24 mouse cellular contexts compared by ENCODE assay signal in genomic region chr6:52475676-52476075, GRCm38 (mm10).
"Had no signal": no experiment of that assay in that cellular context is flagged by ENCODE, and none has a peak within 500 bp of the region (broad histone marks: within the 10 kb centered on the region; RNA-seq: fewer than 3 reads in every experiment).

No protein-coding gene starts in this region.

- DNase-seq: forebrain, postnatal 0 days; gastrocnemius, postnatal 14 days; gastrocnemius, postnatal 36 days; heart, adult 18-20 months; kidney, adult 11 months; kidney, adult 2 months; kidney, adult 9 months; kidney, postnatal 14 days; kidney, postnatal 36 days; layer of hippocampus, adult 9-11 months; layer of hippocampus, postnatal 36 days; liver, embryonic 13.5 days had no signal

- H3K9me3 ChIP-seq: heart, embryonic 13.5 days; heart, embryonic 15.5 days; hindbrain, embryonic 13.5 days; hindbrain, embryonic 15.5 days; intestine, embryonic 15.5 days; kidney, embryonic 15.5 days; limb, embryonic 13.5 days; limb, embryonic 15.5 days; liver, embryonic 13.5 days; liver, embryonic 15.5 days had no signal

- H3K27me3 ChIP-seq: heart, embryonic 15.5 days; hindbrain, embryonic 15.5 days; liver, embryonic 13.5 days; liver, embryonic 15.5 days had no signal

- H3K4me2 ChIP-seq: heart, embryonic 11.5 days; heart, embryonic 13.5 days; heart, embryonic 15.5 days; hindbrain, embryonic 13.5 days; hindbrain, embryonic 15.5 days; intestine, embryonic 15.5 days; kidney, embryonic 15.5 days; limb, embryonic 13.5 days; limb, embryonic 15.5 days; liver, embryonic 13.5 days; liver, embryonic 15.5 days had no signal

- H3K27ac ChIP-seq: heart, embryonic 13.5 days; heart, embryonic 15.5 days; hindbrain, embryonic 13.5 days; hindbrain, embryonic 15.5 days; hindbrain, postnatal 0 days; intestine, embryonic 15.5 days; kidney, embryonic 15.5 days; kidney, postnatal 0 days; limb, embryonic 13.5 days; limb, embryonic 15.5 days; liver, embryonic 13.5 days; liver, embryonic 15.5 days had no signal

- ATAC-seq: forebrain, postnatal 0 days; hindbrain, postnatal 0 days; intestine, embryonic 15.5 days had no signal

- H3K9ac ChIP-seq: forebrain, postnatal 0 days; heart, embryonic 13.5 days; heart, embryonic 15.5 days; hindbrain, embryonic 13.5 days; hindbrain, embryonic 15.5 days; intestine, embryonic 15.5 days; kidney, embryonic 15.5 days; limb, embryonic 13.5 days; limb, embryonic 15.5 days; liver, embryonic 13.5 days; liver, embryonic 15.5 days had no signal

- H3K4me3 ChIP-seq: heart, embryonic 13.5 days; heart, embryonic 15.5 days; hindbrain, embryonic 13.5 days; hindbrain, embryonic 15.5 days; intestine, embryonic 15.5 days; kidney, embryonic 15.5 days; limb, embryonic 13.5 days; limb, embryonic 15.5 days; liver, embryonic 13.5 days; liver, embryonic 15.5 days had no signal

- H3K36me3 ChIP-seq: heart, embryonic 13.5 days; heart, embryonic 15.5 days; hindbrain, embryonic 13.5 days; hindbrain, embryonic 15.5 days; intestine, embryonic 15.5 days; kidney, embryonic 15.5 days; limb, embryonic 13.5 days; limb, embryonic 15.5 days; liver, embryonic 13.5 days; liver, embryonic 15.5 days had no signal
